Mouse (Mus musculus): Measurements from ENCODE around the gene Iscu.

GRCm38 (mm10) chr5:113825558-113825957 lies 53.0 kb downstream of the Iscu start:
- TF ChIP-seq CTCF (IDR thresholded peaks at IDR 0.05; ENCODE audit: low read depth): no peak
- no peak for TF ChIP-seq EP300 (optimal IDR thresholded peaks at IDR 0.05)

Measured in stomach, postnatal 0 days (tissue).